Mouse (Mus musculus) embryonic fibroblast, embryonic 13.5 days (primary cell): ENCODE data around the gene Rreb1.

Experiments used
- CTCF ChIP-seq: IDR thresholded peaks from 2 replicates; pipeline ENCODE4 v1.5.1; 2011; ENCODE audit warnings: mild to moderate bottlenecking, control low read depth, low read length, moderate library complexity, borderline replicate concordance; ENCODE audit not compliant: insufficient read depth
- POLR2A ChIP-seq: IDR thresholded peaks from 2 replicates; pipeline ENCODE4 v1.6.1; 2011; ENCODE audit warnings: low read depth, mild to moderate bottlenecking, control low read depth, low read length, moderate library complexity

DNA sequence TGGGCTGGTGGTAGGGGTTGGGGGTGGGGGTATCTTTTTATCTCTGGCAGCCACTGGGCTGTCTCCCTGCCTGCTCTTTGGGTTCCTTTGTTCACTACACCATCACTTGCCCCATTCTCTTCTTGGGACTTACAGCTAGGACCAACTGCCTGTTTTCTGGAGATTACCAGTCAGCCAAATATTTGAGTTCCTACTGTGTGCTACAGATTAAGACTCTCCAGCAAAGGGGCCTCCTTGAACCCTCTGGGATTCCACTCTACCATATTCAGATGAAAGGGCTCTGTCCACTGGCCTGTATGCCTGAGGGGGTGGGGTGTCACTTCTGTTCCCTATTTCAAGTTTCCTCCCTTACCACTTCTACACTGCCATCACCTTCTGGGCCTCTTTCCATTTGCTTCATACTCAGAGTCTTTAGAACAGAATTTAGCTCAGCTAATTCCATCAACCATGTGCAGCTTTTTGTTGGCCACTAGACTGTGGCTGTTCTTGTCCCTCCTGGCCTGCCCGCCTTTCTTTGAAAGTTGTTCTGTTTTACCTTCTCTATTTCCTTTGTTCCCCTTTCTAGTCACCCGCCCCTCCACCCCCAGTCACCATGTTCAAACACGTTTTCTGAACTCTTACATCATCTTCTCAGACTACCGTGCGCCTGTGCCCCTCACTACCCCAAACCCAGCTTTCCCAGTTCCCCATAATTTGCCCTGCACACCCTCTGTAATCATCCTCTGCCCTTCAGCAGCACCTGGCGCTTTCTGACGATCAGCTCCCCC, 95.1 kb downstream of the Rreb1 start:
- TF ChIP-seq POLR2A (no peak), CTCF (no peak)
